Mouse (Mus musculus) MEL (cell line): ENCODE measurements around the gene Pex3. TPM values are rescaled to one million over a fixed set of nuclear protein-coding genes. Genes with fewer than 3 reads are reported as not detected.

Experiments used
- polyA plus RNA-seq, 2 experiments: library from polyadenylated mRNA; stranded (reverse) in 1 of 2; unstranded in 1 of 2; fragments of >175 nt in 1 of 2; fragments of >200 nt in 1 of 2; gene quantifications; 2 replicates each; pipeline versions ENCODE4 v1.2.1 to v1.2.4; 2012; ENCODE audit warnings: low replicate concordance in 2 of 2, low read depth in 1 of 2; ENCODE audit not compliant: insufficient read length in 2 of 2, insufficient read depth in 1 of 2, missing spikeins in 1 of 2
- total RNA-seq: library from RNA; depleted of rRNA; stranded (reverse); fragments of 300-350 nt; gene quantifications from 2 replicates; pipeline ENCODE4 v1.2.3, GENCODE M21; 2012; rRNA removed

Pex3 gene
- total and polyA plus RNA-seq, 3 experiments = 13.8 to 15.1 TPM; not detected in 1

Other genes starting within 250 kb of the Pex3 start
- gene Phactr2, start 78.7 kb downstream of the Pex3 start, total RNA-seq = not detected in 2 replicates
- gene Phactr2, start 78.7 kb downstream of the Pex3 start, polyA plus RNA-seq = not detected
- gene Fuca2, start 53.6 kb downstream of the Pex3 start, total RNA-seq = 14.1 and 17.0 TPM in 2 replicates
- gene Fuca2, start 53.6 kb downstream of the Pex3 start, polyA plus RNA-seq = 10 to 100 TPM in 1 of 2 experiments, not detected in 1; 22.6 TPM
- 14.7 and 16.4 TPM in 2 replicates for gene Adat2, start 248 bp downstream of the Pex3 start, total RNA-seq
- 10 to 100 TPM in 1 of 2 experiments, not detected in 1; 21.3 TPM for gene Adat2, start 248 bp downstream of the Pex3 start, polyA plus RNA-seq